Mouse (Mus musculus): ENCODE data around the gene Tef.
A peak's percentile ranks its signal among the peaks of the same experiment; 100 is the strongest.

DNA sequence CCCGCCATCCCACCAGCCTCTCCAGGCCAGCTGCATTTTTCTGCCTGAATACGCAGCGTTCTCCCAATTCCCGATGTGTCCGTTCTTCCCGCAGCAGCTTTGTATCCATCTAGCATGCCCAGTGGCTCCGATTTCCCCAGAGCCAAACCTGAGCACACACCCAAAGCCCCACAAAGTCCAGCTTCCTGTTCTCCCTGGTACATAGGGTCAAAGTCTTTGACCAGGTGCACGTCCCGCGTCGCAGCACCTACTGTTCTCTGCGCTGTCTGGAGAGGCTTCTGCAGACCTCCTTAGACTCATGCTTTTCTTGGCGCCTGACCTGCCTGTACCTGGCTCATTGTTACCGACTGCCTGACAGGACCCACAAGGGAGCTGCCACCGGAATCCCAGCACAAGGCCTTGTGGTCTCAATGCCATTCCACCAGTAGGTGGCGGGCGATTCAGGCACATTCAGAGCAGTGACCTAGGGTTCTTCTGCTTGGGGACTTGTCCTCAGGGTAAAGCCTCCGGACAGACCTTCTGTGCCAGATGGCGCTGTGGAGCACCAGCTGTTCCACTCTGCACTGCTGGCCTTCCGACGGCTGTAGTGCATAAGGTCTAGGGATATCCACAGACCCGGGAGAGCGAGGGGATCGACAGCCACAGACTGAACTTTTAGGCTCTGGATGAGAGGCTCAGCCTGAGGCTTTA lies 29.1 kb downstream of the Tef start:
- TF ChIP-seq CTCF (IDR thresholded peaks at IDR 0.05; ENCODE audit: control insufficient read depth, insufficient read depth, low read length) (peak; percentile 98), POLR2A (IDR thresholded peaks at IDR 0.05; ENCODE audit: borderline replicate concordance, control insufficient read depth, low read depth, low read length) (no peak)

Data from bone marrow, adult 2 months (tissue).